Mouse (Mus musculus) fat pad, adult 2 months (tissue): ENCODE results near the gene Taf8.

ENCODE experiments used
- DNase-seq: peaks from one replicate; pipeline ENCODE4 v3.0.0-alpha.2; 2011; ENCODE audit warnings: low read depth, low spot score; ENCODE audit errors: extremely low read depth

Taf8 gene

GRCm38 (mm10) chr17:47462209-47462608, 39.9 kb downstream of the Taf8 start:
- no peak for DNase-seq

- DNase-seq = no peak
Observed at GRCm38 (mm10) chr17:47461688-47462087, 40.4 kb downstream of the Taf8 start.

- no peak for DNase-seq
Observed at GRCm38 (mm10) chr17:47459341-47459919, 42.7 kb downstream of the Taf8 start.

- DNase-seq = no peak
Observed at GRCm38 (mm10) chr17:47458936-47459335, 43.2 kb downstream of the Taf8 start.

- DNase-seq = no peak
Observed at GRCm38 (mm10) chr17:47458310-47458709, 43.8 kb downstream of the Taf8 start.

GRCm38 (mm10) chr17:47454675-47455074, 47.4 kb downstream of the Taf8 start:
- no peak for DNase-seq

- DNase-seq = no peak
Observed at GRCm38 (mm10) chr17:47452886-47453285, 49.2 kb downstream of the Taf8 start.

- peak; percentile 86 for DNase-seq
Observed at GRCm38 (mm10) chr17:47450880-47451565, 51.1 kb downstream of the Taf8 start.

GRCm38 (mm10) chr17:47450239-47450638, 51.9 kb downstream of the Taf8 start:
- no peak for DNase-seq

GRCm38 (mm10) chr17:47449432-47449831, 52.7 kb downstream of the Taf8 start:
- DNase-seq = no peak

GRCm38 (mm10) chr17:47448523-47449372, 53.3 kb downstream of the Taf8 start:
- no peak for DNase-seq

- no peak for DNase-seq
Observed at GRCm38 (mm10) chr17:47446561-47446960, 55.5 kb downstream of the Taf8 start.

GRCm38 (mm10) chr17:47446025-47446424, 56.1 kb downstream of the Taf8 start:
- no peak for DNase-seq

- no peak for DNase-seq
Observed at GRCm38 (mm10) chr17:47445518-47445917, 56.6 kb downstream of the Taf8 start.

GRCm38 (mm10) chr17:47444113-47444512, 58.0 kb downstream of the Taf8 start:
- DNase-seq = no peak

GRCm38 (mm10) chr17:47442271-47442670, 59.8 kb downstream of the Taf8 start:
- DNase-seq = no peak

- DNase-seq = no peak
Observed at GRCm38 (mm10) chr17:47441296-47442051, 60.6 kb downstream of the Taf8 start.

GRCm38 (mm10) chr17:47440359-47440890, 61.7 kb downstream of the Taf8 start:
- DNase-seq = no peak

GRCm38 (mm10) chr17:47439396-47440028, 62.6 kb downstream of the Taf8 start:
- no peak for DNase-seq

GRCm38 (mm10) chr17:47438611-47439010, 63.5 kb downstream of the Taf8 start:
- DNase-seq = no peak
